Mouse (Mus musculus): ENCODE measurements at regions not wholly inside any gene's neighbourhood (a gene's known extent, or its start where the extent isn't known, plus 50 kb on each side); places are given as distances from the start of the nearest gene placed in this dataset.
"Not testable (repeated sequence)": the region's sequence is repeated elsewhere in the genome, so short reads cannot be mapped to it uniquely, and the experiment has no call there.

GRCm38 (mm10) chr10:46708022-46708421 is 1130.4 kb downstream of the Hace1 start:
- not testable (repeated sequence) for TF ChIP-seq POLR2A (IDR thresholded peaks at IDR 0.05; ENCODE audit: insufficient read depth, low read depth, low read length); CTCF (IDR thresholded peaks at IDR 0.05); EP300 (IDR thresholded peaks at IDR 0.05; ENCODE audit: insufficient read depth, low read depth, low read length)
